Mouse (Mus musculus): ENCODE measurements around the gene Hspa8.
"Not testable (repeated sequence)": the region's sequence is repeated elsewhere in the genome, so short reads cannot be mapped to it uniquely, and the experiment has no call there.

Hspa8 gene

GRCm38 (mm10) chr9:40800675-40801612 is at the start of gene Hspa8:
TSS of gene Hspa8 (plus strand) at chr9:40800984.
- DNase-seq, result peak; percentile 100

DNA sequence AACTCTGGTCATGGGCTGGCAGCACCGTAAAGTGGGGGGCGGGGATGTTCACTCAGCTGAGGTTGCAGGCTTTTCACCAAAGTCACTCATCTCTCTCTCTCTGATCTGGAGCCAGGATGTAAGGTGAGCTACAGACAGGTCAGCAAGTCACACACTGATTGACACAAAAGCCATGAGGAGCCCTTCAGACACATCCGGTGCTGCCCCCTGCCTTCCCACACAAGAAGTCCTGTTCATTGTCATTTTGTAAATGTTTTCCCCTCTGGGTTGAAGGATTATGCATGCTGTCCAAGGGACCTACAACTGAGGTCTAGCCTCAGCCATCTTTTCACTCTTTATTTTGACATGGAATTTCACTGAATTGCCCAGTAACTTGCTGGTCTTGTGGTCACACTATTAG is 49.0 kb upstream of the Hspa8 start:
- DNase-seq, result no peak

- peak; percentile 25 for DNase-seq
Observed at GRCm38 (mm10) chr9:40756401-40756800, 44.4 kb upstream of the Hspa8 start.

DNA sequence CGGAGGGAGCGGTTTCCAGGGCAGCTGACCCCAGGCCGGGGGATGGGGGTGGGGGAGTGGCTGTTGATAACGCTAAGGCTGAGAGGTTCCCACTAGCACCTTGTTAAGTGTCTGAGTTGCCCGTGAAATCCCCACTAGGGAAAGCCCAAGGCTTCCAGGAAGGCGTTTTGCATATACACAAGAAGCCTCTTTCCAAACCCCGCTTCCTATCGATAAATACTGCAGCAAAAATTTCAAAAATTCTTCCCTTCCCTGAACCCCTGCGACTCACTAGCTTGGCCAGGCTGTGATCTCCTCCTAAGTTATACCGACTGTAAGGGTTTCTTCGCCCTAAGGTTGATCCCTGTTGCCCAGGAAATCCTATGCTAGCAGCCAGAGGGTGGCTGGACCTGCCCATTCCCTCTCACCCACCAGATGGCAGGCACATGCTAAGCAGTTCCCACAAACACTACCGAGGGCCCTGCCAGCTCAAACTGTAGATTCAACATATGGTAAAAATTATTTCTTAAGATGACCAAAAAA is 43.6 kb upstream of the Hspa8 start:
- peak; percentile 60 for DNase-seq

DNA sequence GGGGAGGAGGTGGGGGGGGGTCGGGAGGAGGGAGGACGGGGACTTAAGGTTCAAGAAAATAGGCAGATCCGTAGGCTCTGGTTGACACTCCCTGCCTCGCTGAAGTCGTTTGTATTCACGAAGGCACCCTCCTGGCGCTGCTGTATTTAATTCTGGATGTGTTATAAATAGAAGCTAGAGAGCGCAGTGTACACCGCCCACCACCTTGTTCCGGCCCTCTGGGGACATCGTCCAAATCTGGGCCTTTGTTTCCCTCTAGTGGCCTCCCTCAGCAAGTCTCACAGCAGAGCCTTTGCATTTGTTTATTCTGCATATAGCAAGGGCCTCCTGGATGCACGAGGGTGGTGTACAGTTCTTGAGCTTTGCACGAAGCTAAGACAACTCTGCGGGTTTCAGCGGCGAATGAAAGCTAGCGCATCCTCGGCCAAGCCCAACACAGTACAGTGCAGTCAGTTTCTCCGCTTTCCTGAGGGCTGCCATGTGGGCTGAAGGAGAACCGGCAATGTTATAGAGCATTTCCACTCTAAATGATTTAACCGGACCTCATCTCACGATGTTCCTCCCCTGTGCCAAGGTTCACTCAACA is 43.0 kb upstream of the Hspa8 start:
- DNase-seq, result peak; percentile 84

DNA sequence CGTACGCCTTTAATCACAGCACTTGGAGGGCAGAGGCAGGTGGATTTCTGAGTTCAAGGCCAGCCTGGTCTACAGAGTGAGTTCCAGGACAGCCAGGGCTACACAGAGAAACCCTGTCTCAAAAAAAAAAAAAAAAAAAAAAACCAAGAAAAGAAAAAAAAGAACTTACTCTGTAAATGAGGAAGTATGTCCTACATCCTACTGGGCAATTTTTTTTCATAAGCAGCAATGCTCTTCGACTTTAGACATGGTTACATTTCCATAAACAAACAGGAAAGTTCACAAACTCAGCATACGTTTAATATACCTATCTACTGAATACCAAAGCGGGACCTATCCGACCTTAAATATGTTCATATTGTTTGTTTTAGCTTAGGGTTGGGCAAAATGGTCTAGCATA is 38.4 kb upstream of the Hspa8 start:
- no peak for DNase-seq

DNA sequence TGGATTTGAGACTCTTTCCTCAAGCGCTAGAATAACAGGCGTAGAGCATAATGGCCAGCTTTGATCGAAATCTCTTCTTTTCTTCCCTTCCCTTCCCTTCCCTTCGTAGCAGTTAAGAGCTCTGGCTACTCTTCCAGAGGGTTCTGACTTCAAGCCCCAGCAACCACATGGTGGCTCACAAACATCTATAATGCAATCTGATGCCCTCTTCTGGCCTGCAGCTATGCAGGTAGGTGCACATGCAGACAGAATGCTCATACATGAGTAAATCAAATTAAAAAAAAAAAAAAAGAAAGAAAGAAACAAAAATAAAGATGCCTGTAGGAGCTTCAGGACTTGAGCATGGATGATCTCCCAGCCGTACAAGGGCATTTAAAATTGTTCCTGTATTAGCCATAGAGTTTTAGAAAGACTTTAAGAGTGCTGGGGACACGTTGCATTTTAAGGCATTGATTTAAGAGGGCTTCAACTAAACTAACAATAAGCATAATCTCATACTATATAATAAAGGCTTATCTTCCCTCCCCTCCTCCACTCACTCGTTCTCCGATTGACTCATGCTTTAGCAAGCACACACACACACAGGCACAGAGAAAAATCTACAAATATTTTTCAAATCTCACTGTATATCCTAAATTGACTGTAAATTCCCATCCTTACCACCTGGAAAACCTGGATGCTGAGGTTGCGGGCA is 35.8 kb upstream of the Hspa8 start:
- no peak for DNase-seq

- peak; percentile 58 for DNase-seq
Observed at GRCm38 (mm10) chr9:40765581-40765940, 35.2 kb upstream of the Hspa8 start.

- DNase-seq, result no peak
Observed at GRCm38 (mm10) chr9:40766058-40766605, 34.7 kb upstream of the Hspa8 start.

DNA sequence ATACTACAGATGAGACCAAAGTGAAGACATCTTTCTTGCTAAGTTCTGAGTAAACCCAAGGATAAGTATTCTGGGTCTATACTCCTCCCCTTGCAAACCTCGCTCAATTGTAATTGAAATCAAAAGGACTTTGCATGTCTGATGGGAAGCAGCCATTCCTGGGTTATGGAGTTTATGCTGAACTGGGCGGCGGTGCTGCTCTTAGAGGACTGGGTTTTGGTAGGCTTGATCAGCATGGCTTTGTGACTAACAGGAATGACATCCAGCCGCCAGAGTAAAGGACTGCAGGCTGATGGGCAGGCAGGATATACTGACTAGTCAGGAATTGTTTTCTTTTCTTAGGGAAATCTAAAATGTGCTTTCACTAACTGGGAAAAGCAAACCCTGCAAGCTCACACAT is 32.8 kb upstream of the Hspa8 start:
- no peak for DNase-seq

- DNase-seq, result peak; percentile 21
Observed at GRCm38 (mm10) chr9:40772246-40772645, 28.5 kb upstream of the Hspa8 start.

DNA sequence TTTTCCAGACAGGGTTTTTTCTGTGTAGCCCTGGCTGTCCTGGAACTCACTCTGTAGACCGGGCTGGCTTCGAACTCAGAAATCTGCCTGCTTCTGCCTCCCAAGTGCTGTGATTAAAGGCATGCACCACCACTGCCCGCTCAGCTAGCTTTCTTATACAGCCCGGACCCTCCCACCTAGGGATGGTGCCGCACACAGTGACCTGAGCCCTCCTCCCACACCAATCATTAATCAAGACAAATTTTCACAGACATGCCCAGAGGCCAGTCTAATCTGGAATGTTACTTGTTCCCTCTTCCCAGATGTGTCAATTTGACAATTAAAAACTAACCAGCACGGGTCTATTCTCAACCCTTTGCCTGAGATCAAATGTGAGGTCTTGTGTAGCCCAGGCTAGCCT is 27.6 kb upstream of the Hspa8 start:
- DNase-seq, result not testable (repeated sequence)

GRCm38 (mm10) chr9:40773869-40774268 is 26.9 kb upstream of the Hspa8 start:
- no peak for DNase-seq

GRCm38 (mm10) chr9:40776044-40776443 is 24.7 kb upstream of the Hspa8 start:
- DNase-seq, result no peak

DNA sequence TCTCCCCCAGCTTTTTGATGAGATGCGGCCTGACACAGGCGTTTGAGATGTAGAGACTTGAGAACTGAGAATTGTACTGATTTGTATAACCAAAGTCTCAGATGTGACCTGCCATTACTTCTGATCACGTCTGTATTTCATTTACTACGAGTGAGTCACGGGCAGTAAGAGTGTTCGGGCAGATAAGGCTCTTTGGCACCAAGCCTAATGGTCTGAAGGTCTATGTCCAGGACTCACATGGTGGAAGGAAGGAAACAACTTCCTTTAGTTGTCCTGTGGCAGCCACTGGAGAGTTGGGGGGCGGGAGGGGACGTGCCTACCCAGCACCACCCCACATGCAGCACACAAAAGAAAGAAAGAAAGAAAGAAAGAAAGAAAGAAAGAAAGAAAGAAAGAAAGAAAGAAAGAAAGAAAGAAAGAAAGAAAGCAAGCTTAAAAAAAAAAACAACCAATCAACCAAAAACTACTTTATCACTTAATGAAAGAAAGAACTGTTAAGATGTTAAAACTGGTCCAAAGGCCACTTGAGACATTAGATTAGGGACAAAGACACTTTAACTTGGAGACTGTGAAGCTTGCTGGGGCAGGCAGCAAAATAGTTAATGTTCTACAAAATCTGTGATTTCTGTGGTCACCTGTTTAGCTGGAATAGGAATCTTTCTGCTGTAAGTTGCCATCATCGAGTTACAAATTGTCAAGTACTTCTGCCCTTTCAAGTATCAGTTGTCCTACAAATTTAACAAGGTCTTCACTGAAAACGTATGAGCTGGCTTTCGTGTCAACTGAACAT is 24.1 kb upstream of the Hspa8 start:
- DNase-seq, result no peak

- DNase-seq, result no peak
Observed at GRCm38 (mm10) chr9:40780111-40780510, 20.7 kb upstream of the Hspa8 start.

- DNase-seq, result no peak
Observed at GRCm38 (mm10) chr9:40780892-40781725, 19.7 kb upstream of the Hspa8 start.

DNA sequence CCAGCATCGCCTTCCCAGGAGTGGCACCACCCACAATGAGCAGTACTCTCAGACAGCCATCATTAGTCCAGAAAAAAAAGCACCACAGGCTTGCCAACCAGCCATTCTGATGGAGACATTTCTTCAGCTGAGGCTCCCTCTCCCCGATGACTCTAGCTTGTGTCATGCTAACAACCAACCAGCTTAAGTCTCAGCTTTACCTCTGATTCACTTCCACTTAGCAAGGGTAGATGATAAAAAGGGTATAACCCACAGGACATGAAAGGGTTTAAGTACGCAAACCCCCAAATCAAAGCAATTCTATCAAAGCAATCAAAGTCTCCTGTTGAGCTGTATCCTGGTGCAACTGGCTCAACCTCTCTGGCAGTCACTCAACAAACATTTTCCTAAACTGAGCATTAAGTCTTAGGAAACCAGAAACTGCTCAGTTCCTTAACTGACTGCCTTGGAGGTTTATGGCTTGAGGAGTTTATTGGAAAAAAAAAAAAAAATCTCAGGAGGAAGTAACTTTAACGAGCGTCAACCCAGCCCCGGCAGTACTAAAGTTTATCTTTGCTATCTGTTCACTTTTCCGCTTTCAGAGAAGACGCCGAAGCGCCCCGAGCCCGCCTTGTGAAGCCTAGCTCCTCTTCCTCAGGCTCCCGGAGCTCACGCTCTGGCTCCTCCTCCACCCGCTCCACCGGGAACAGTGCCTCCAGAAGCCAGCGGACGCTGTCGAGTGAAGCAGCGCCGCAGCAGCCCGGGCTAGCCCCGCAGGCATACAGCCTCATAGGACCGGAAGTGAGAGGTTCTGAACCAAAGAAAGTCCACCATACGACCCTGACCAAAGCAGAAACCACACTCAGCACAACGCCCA is 18.8 kb upstream of the Hspa8 start:
- DNase-seq, result no peak

- DNase-seq, result no peak
Observed at GRCm38 (mm10) chr9:40783641-40784373, 17.0 kb upstream of the Hspa8 start.

Measured in right cerebral cortex, postnatal 25 days (tissue).